Comparison of ENCODE assay signal across 9 mouse cellular contexts in the genomic region with DNA sequence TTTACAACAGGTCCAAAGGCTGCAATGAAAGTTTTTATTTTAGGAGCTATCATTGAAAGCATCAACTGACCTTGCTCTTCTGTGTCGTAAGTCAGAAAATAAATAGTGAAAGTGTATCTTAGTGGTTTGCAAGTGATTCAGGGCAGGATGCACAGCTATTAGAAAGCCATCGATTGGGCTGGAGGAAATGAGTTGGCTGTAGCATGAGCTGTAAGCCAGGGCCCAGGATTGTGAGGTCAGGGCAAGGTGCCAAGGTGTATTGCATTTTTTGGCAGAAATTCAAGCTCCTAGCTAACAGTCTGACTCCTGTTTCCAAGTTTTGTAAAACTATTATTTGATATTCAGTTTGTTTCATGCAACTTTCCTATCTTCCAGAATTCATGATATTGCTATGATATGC.
DNase-seq lines count a peak whose midpoint lies in the region.
"Had no signal": no experiment of that assay in that cellular context is flagged by ENCODE, and none has a peak within 500 bp of the region (broad histone marks: within the 10 kb centered on the region; RNA-seq: fewer than 3 reads in every experiment).

No protein-coding gene starts in this region.

- DNase-seq in heart, adult 18-20 months = peak; percentile 9 to 16
- DNase-seq in heart, postnatal 25 days (ENCODE audit: low spot score) = no peak
- DNase-seq in lung, postnatal 36 days = peak; percentile 0
- no peak for DNase-seq in lung, postnatal 25 days (ENCODE audit: low spot score)
- peak; percentile 49 to 69 for DNase-seq in adrenal gland, postnatal 36 days
- peak; percentile 11 for DNase-seq in kidney, postnatal 14 days
- no peak for DNase-seq in right cerebral cortex, postnatal 36 days (ENCODE audit: low spot score in 2 of 2)
- no peak for DNase-seq in c-Kit-positive CD71-positive TER-119-positive erythroid progenitor cells, embryonic 14.5 days (ENCODE audit: low spot score)
- DNase-seq: thymus, postnatal 25 days had no signal

- intact Hi-C loops in heart, postnatal 25 days (cut with DNase I) = no loop called here

Comparison
In these comparisons a context has a peak if more than half of its experiments do, and no peak if none do; other contexts are left out.
1. DNase-seq: peak in heart, adult 18-20 months (2 of 2), lung, postnatal 36 days (single experiment), adrenal gland, postnatal 36 days (2 of 2) and kidney, postnatal 14 days (single experiment); none in heart, postnatal 25 days (single experiment), lung, postnatal 25 days (single experiment), right cerebral cortex, postnatal 36 days (0 of 2) and c-Kit-positive CD71-positive TER-119-positive erythroid progenitor cells, embryonic 14.5 days (single experiment).